Mouse (Mus musculus): Measurements from ENCODE around the gene Gm49711. TPM values are rescaled to one million over a fixed set of nuclear protein-coding genes. Genes with fewer than 3 reads are reported as not detected.

The Gm49711 gene
- polyA plus RNA-seq, 1 experiment from 2014 or later, result 0.56 TPM

Other genes starting within 250 kb of the Gm49711 start
- 179 and 190 TPM in 2 replicates for gene Mrps6, start within 50 bp of the Gm49711 start, polyA plus RNA-seq (2014; fragmentation: Nextera tagmentation; extraction: Ambion mirVana)
- 28.5 and 30.6 TPM in 2 replicates for gene Slc5a3, start within 50 bp of the Gm49711 start, polyA plus RNA-seq (2014; fragmentation: Nextera tagmentation; extraction: Ambion mirVana)
- 0.15 and 0.24 TPM in 2 replicates for gene Kcne2, start 234.1 kb downstream of the Gm49711 start, polyA plus RNA-seq (2014; fragmentation: Nextera tagmentation; extraction: Ambion mirVana)
- 58.0 and 62.9 TPM in 2 replicates for gene Smim11, start 243.0 kb downstream of the Gm49711 start, polyA plus RNA-seq (2014; fragmentation: Nextera tagmentation; extraction: Ambion mirVana)

Data from neural tube, embryonic 14.5 days (tissue).